Mouse (Mus musculus) myocyte (in vitro differentiated cells): ENCODE results near the gene Ccdc88b. TPM values are rescaled to one million over a fixed set of nuclear protein-coding genes. Genes with fewer than 3 reads are reported as not detected.

Source experiments
- H3K27me3 ChIP-seq: one replicate; pipeline ENCODE4 v1.6.1; 2011; ENCODE audit not compliant: control insufficient read depth, insufficient read depth, insufficient read length
- H3K36me3 ChIP-seq: one replicate; pipeline ENCODE4 v1.6.1; 2011; ENCODE audit not compliant: control insufficient read depth, insufficient read depth
- H3K4me2 ChIP-seq: one replicate; pipeline ENCODE4 v1.6.1; 2011; ENCODE audit warnings: low read depth, control low read depth
- H3K4me3 ChIP-seq: one replicate; pipeline ENCODE4 v1.5.1; 2011; ENCODE audit warnings: mild to moderate bottlenecking, control low read depth, moderate library complexity
- H3K79me2 ChIP-seq: one replicate; pipeline ENCODE4 v1.6.1; 2011; ENCODE audit not compliant: control insufficient read depth, insufficient read depth
- H3ac ChIP-seq: one replicate; pipeline ENCODE4 v1.6.1; 2011; ENCODE audit not compliant: control insufficient read depth, insufficient read length
- CEBPB ChIP-seq: IDR thresholded peaks from 2 replicates; pipeline ENCODE4 v1.6.1; 2011; ENCODE audit warnings: mild to moderate bottlenecking, moderate library complexity; ENCODE audit not compliant: poor library complexity, insufficient read depth, severe bottlenecking
- E2F4 ChIP-seq: IDR thresholded peaks from one replicate; pipeline ENCODE4 v1.6.1; 2011; ENCODE audit warnings: mild to moderate bottlenecking, control low read depth, moderate library complexity; ENCODE audit not compliant: insufficient read depth
- MAX ChIP-seq: IDR thresholded peaks from one replicate; pipeline ENCODE4 v1.6.1; 2011; ENCODE audit warnings: low read depth, mild to moderate bottlenecking, control low read depth
- MYOD1 ChIP-seq, 3 experiments: IDR thresholded peaks; one replicate each; pipeline ENCODE4 v1.6.1; 2011; ENCODE audit warnings: control low read depth in 2 of 3, low read depth in 2 of 3, mild to moderate bottlenecking in 2 of 3, moderate library complexity in 1 of 3; ENCODE audit not compliant: insufficient read length in 2 of 3, control insufficient read depth in 1 of 3
- MYOG ChIP-seq, 3 experiments: IDR thresholded peaks; one replicate each; pipeline ENCODE4 v1.6.1; 2011; ENCODE audit warnings: control low read depth in 2 of 3, low read depth in 2 of 3, mild to moderate bottlenecking in 2 of 3; ENCODE audit not compliant: insufficient read length in 2 of 3, control insufficient read depth in 1 of 3, insufficient read depth in 1 of 3
- POLR2A ChIP-seq: IDR thresholded peaks from one replicate; pipeline ENCODE4 v1.6.1; 2011; ENCODE audit warnings: low read depth, mild to moderate bottlenecking, control low read depth, moderate library complexity; ENCODE audit not compliant: insufficient read length
- POLR2AphosphoS2 ChIP-seq: IDR thresholded peaks from one replicate; pipeline ENCODE4 v1.6.1; 2011; ENCODE audit warnings: low read depth, control low read depth; ENCODE audit not compliant: insufficient read length
- REST ChIP-seq: IDR thresholded peaks from one replicate; pipeline ENCODE4 v1.6.1; 2011; ENCODE audit warnings: mild to moderate bottlenecking, control low read depth, moderate library complexity; ENCODE audit not compliant: insufficient read depth, insufficient read length
- SRF ChIP-seq: IDR thresholded peaks from one replicate; pipeline ENCODE4 v1.6.1; 2011; ENCODE audit warnings: low read depth; ENCODE audit not compliant: control insufficient read depth, insufficient read length
- TCF12 ChIP-seq: IDR thresholded peaks from one replicate; pipeline ENCODE4 v1.6.1; 2011; ENCODE audit warnings: mild to moderate bottlenecking, control low read depth; ENCODE audit not compliant: poor library complexity, insufficient read depth, severe bottlenecking
- TCF3 ChIP-seq: IDR thresholded peaks from one replicate; pipeline ENCODE4 v1.6.1; 2011; ENCODE audit warnings: low read depth, control low read depth; ENCODE audit not compliant: insufficient read length
- USF1 ChIP-seq: IDR thresholded peaks from one replicate; pipeline ENCODE4 v1.6.1; 2011; ENCODE audit warnings: low read depth, mild to moderate bottlenecking, control low read depth, moderate library complexity
- polyA plus RNA-seq: library from polyadenylated mRNA; unstranded; fragments of >200 nt; fragmentation: generic; extraction: Trizol; gene quantifications from one replicate; pipeline ENCODE4 v1.2.1, GENCODE M21; 2012; ENCODE audit warnings: missing spikeins

Gene Ccdc88b
- polyA plus RNA-seq = 0.23 TPM

DNA sequence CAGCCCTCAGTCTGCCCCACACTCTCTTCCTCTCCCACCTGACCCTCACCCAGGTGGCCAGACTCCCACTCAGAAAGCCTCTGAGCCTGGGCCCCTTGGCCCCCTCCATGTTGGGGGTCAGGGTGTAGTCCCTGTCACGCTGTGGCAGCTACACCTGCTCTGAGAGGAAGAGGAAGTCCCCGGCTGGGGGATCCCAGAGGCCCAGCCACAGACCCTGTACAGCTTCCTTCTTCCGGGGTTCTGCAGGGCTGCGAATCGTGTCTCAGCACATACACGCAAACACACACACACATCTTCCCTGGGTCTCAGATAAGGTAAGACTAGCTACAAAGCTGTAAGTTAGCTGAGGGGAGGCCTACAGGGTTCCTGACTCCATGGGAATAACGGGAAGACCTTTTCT lies at the start of gene Ccdc88b:
Gene Ccdc88b, minus strand, starts transcription at position 181 of the 400 bp plus-strand sequence.
- Histone ChIP-seq H3K27me3 (no peaks in the 10 kb centered on the region), H3K36me3 (no peaks in the 10 kb centered on the region), H3K4me2 (no peak within 1 kb of the TSS), H3ac (no peak within 1 kb of the TSS), H3K4me3 (no peak within 1 kb of the TSS), H3K79me2 (no peaks in the 10 kb centered on the region)
- no peak for TF ChIP-seq MYOD1 (IDR thresholded peaks at IDR 0.05; ENCODE audit: control insufficient read depth in 1 of 3, insufficient read length in 2 of 3, low read depth in 2 of 3)
- TF ChIP-seq TCF12 = no peak
- TF ChIP-seq CEBPB = no peak

DNA sequence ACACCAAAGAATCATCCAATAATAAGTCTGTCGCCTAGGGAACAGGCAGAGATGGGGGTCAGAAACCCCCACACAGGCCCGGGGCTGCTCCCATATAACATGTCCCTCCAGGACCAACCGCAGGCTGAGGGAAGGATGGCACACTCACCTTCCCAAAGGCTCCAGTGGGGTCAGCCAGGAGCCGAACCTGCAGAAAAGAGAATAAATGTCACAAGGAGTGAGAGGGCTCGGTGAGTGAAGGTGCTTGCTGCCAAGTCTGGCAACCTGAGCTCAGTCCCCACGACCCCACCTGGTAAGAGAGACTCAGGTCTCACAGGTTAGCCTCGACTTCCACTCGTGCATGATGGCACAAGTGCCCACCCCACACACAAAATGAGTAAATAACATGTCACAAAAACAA lies 49.1 kb upstream of the Ccdc88b start:
- H3K4me2 ChIP-seq = peak overlapping the region; percentile 81
- H3K4me3 ChIP-seq = peak overlapping the region; percentile 85
- H3K27me3 ChIP-seq = no peaks in the 10 kb centered on the region
- TF ChIP-seq CEBPB (no peak), SRF (no peak), MYOD1 (IDR thresholded peaks at IDR 0.05; ENCODE audit: control insufficient read depth in 1 of 3, insufficient read length in 2 of 3, low read depth in 2 of 3) (no peak), POLR2AphosphoS2 (no peak), TCF12 (no peak), MAX (no peak), TCF3 (no peak), MYOG (IDR thresholded peaks at IDR 0.05; ENCODE audit: control insufficient read depth in 1 of 3, insufficient read depth in 1 of 3, insufficient read length in 2 of 3, low read depth in 2 of 3) (no peak), USF1 (no peak), REST (no peak), E2F4 (no peak), POLR2A (no peak)
- H3ac ChIP-seq = no peak overlapping the region
- peaks cover 25% of the 10 kb centered on the region for H3K79me2 ChIP-seq
- H3K36me3 ChIP-seq = peaks cover 3% of the 10 kb centered on the region

DNA sequence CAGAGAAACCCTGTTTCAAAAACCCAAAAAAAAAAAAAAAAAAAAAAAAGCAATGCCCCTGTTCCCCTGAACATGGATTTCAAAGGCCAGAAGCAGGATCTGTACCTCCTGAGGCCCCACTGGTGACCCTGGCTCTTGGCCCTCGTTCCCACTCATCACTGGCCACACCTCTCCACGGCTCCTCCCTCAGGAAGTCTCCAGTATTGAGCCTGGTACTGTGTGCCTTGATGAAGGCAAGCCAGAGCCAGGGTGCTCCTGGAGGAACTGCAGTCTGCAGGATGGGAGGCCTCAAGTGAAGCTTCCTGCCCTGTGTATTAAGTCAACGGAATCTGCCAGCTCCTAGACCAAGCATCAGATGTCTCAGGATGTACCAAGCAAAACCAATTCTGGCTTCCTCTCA lies 48.2 kb upstream of the Ccdc88b start:
- Histone ChIP-seq H3ac (no peak overlapping the region), H3K4me2 (no peak overlapping the region), H3K4me3 (no peak overlapping the region), H3K27me3 (no peaks in the 10 kb centered on the region), H3K36me3 (no peaks in the 10 kb centered on the region), H3K79me2 (peaks cover 25% of the 10 kb centered on the region)
- no peak for TF ChIP-seq POLR2A
- no peak for TF ChIP-seq MYOD1 (IDR thresholded peaks at IDR 0.05; ENCODE audit: control insufficient read depth in 1 of 3, insufficient read length in 2 of 3, low read depth in 2 of 3)
- TF ChIP-seq REST = no peak
- TF ChIP-seq MAX = no peak
- no peak for TF ChIP-seq TCF12
- TF ChIP-seq MYOG (IDR thresholded peaks at IDR 0.05; ENCODE audit: control insufficient read depth in 1 of 3, insufficient read depth in 1 of 3, insufficient read length in 2 of 3, low read depth in 2 of 3) = no peak

DNA sequence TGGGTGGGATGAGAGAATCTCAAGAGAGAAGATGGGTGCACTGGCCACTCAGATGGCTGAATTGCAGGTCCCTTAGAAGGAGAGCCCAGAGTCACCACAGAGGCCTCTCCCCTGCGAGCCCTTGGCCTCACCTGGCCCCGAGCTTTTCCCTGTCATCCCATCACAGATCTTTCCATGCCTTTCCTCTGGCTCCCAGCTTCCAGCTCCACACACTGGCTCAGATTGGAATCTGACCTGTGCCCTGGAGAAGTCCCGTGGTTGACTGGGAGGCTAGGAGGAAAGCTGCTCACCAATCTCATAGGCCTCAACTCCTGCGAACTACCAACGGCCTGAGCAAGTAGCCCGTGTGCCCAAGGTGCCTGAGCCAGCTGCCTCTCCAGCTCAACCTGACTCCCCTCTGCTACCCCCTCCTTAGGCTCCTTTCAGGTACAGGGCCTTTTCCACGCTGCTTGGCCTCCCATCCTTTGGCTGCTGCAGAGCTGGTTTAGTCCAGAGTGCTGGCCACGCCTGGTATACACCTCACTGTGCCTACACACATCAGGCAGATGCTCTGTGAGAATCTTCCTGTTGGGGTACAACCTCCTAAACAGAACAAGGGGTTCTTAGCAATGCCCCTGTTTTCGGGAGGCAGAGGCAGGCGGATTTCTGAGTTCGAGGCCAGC lies 47.6 kb upstream of the Ccdc88b start:
- no peak overlapping the region for H3ac ChIP-seq
- H3K4me3 ChIP-seq = no peak overlapping the region
- no peaks in the 10 kb centered on the region for H3K27me3 ChIP-seq
- TF ChIP-seq USF1 (no peak), REST (no peak), POLR2A (no peak), TCF3 (no peak), POLR2AphosphoS2 (no peak), MYOD1 (IDR thresholded peaks at IDR 0.05; ENCODE audit: control insufficient read depth in 1 of 3, insufficient read length in 2 of 3, low read depth in 2 of 3) (no peak), E2F4 (no peak), MYOG (IDR thresholded peaks at IDR 0.05; ENCODE audit: control insufficient read depth in 1 of 3, insufficient read depth in 1 of 3, insufficient read length in 2 of 3, low read depth in 2 of 3) (no peak), CEBPB (no peak), SRF (no peak), TCF12 (no peak), MAX (no peak)
- H3K79me2 ChIP-seq = peaks cover 22% of the 10 kb centered on the region
- H3K4me2 ChIP-seq = no peak overlapping the region
- no peaks in the 10 kb centered on the region for H3K36me3 ChIP-seq

DNA sequence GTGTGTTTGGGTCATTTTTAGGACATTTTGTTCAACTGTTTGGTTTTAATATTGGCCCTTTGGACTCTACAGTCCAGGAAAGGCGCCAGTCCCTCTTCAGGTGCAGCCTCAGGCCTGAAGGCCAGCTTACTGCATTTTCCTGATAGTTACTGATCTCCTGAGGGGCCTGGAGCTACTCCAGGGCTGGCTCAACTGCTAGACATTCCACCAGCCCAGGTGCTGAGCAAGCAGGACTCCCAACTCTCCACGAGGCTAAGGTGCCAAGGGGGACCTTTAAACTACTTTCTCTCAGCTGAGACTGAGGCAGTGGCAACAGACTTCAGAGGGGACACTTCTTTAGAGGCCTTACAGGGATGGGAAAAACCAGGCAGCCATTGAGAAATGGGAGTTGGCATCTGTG lies 46.8 kb upstream of the Ccdc88b start:
- Histone ChIP-seq H3K4me2 (no peak overlapping the region), H3ac (no peak overlapping the region), H3K27me3 (no peaks in the 10 kb centered on the region), H3K79me2 (peaks cover 22% of the 10 kb centered on the region), H3K4me3 (no peak overlapping the region), H3K36me3 (no peaks in the 10 kb centered on the region)
- no peak for TF ChIP-seq TCF3
- no peak for TF ChIP-seq MYOG (IDR thresholded peaks at IDR 0.05; ENCODE audit: control insufficient read depth in 1 of 3, insufficient read depth in 1 of 3, insufficient read length in 2 of 3, low read depth in 2 of 3)
- TF ChIP-seq SRF = no peak
- TF ChIP-seq POLR2A = no peak
- no peak for TF ChIP-seq USF1
- no peak for TF ChIP-seq REST
- TF ChIP-seq E2F4 = no peak
- no peak for TF ChIP-seq TCF12
- no peak for TF ChIP-seq MAX
- no peak for TF ChIP-seq MYOD1 (IDR thresholded peaks at IDR 0.05; ENCODE audit: control insufficient read depth in 1 of 3, insufficient read length in 2 of 3, low read depth in 2 of 3)
- no peak for TF ChIP-seq CEBPB
- TF ChIP-seq POLR2AphosphoS2 = no peak
